Mouse (Mus musculus) small intestine, adult 2 months (tissue): ENCODE data around the gene Ablim2.

ENCODE experiments used
- CTCF ChIP-seq: fragments of 200-500 bp; IDR thresholded peaks from 2 replicates; pipeline ENCODE4 v1.5.1; 2012; ENCODE audit warnings: low read depth, mild to moderate bottlenecking, control low read depth, inconsistent platforms, low read length, moderate library complexity, mixed read lengths; ENCODE audit not compliant: insufficient replicate concordance, insufficient read length; ENCODE audit errors: extremely low read depth
- POLR2A ChIP-seq: fragments of 200-500 bp; IDR thresholded peaks from 2 replicates; pipeline ENCODE4 v1.6.1; 2012; ENCODE audit warnings: low read depth, mild to moderate bottlenecking, control low read depth, inconsistent platforms, low read length, moderate library complexity

DNA sequence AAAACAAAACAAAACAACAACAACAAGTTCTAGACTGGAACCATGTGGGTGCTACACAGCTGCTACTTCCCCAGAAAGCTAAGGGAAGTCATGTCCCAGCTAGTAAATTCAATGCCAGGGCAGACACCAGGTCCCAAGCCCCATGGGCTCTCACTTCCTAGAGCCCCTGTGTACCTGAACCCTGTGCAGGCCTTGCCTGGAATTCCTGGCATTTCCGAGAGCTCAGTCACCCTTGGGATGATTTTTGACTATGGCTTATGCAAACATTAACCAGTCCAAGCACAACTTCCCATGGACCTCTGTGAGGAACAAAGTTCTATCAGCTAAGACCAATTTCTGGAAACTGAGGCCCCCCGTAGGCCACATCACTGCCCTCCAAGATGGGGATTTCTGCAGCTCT lies 24.2 kb upstream of the Ablim2 start:
- TF ChIP-seq POLR2A (no peak), CTCF (no peak)
